Mouse (Mus musculus) cerebellum, adult 2 months (tissue): Measurements from ENCODE around the gene Arap2.

Experiments
- CTCF ChIP-seq: fragments of 200-500 bp; IDR thresholded peaks from 2 replicates; pipeline ENCODE4 v1.5.1; 2011; ENCODE audit warnings: low read depth, mild to moderate bottlenecking, control low read depth, low read length, moderate library complexity, borderline replicate concordance; ENCODE audit not compliant: insufficient read depth
- POLR2A ChIP-seq: fragments of 200-500 bp; IDR thresholded peaks from 2 replicates; pipeline ENCODE4 v1.6.1; 2011; ENCODE audit warnings: low read length, control low read depth, borderline replicate concordance; ENCODE audit not compliant: insufficient read depth

- TF ChIP-seq POLR2A, result no peak
- TF ChIP-seq CTCF, result no peak
Measured at GRCm38 (mm10) chr5:62574336-62574844, 191.6 kb downstream of the Arap2 start.
